Mouse (Mus musculus): ENCODE results near the gene Hirip3. TPM values are rescaled to one million over a fixed set of nuclear protein-coding genes. Genes with fewer than 3 reads are reported as not detected.

Hirip3 gene
- polyA plus RNA-seq, 1 experiment from 2014 or later: 50.7 TPM

- H3K9ac ChIP-seq (replicated peaks): no peak overlapping the region
- H3K4me2 ChIP-seq: no peak overlapping the region
- H3K36me3 ChIP-seq: peaks cover 95% of the 10 kb centered on the region
- H3K4me3 ChIP-seq (replicated peaks): no peak overlapping the region
- H3K27me3 ChIP-seq: peaks cover 6% of the 10 kb centered on the region; the same call in 1 of the 2 replicates
- 83% methylated on average over 3 of the region's 3 CpGs for WGBS
- no peak for ATAC-seq (ENCODE audit: insufficient number of reproducible peaks, insufficient read depth, low FRiP score, low TSS enrichment, low read depth)
- no peak overlapping the region for H3K27ac ChIP-seq
- peaks cover 2% of the 10 kb centered on the region; the same call in 1 of the 2 replicates for H3K4me1 ChIP-seq (replicated peaks)
- no peaks in the 10 kb centered on the region for H3K9me3 ChIP-seq
Observed at GRCm38 (mm10) chr7:126855641-126856040, 6.1 kb upstream of the Hirip3 start.

GRCm38 (mm10) chr7:126856741-126857420 is 4.9 kb upstream of the Hirip3 start:
- H3K4me1 ChIP-seq (replicated peaks): peaks cover 9% of the 10 kb centered on the region
- H3K27me3 ChIP-seq: no peaks in the 10 kb centered on the region
- H3K4me2 ChIP-seq: no peak overlapping the region
- H3K9me3 ChIP-seq: no peaks in the 10 kb centered on the region
- 0 out of 2 replicates have a peak overlapping the region, but pooled peaks have one; percentile 34 for H3K9ac ChIP-seq (replicated peaks)
- ATAC-seq (ENCODE audit: insufficient number of reproducible peaks, insufficient read depth, low FRiP score, low TSS enrichment, low read depth): no peak
- H3K4me3 ChIP-seq (replicated peaks): no peak overlapping the region
- H3K36me3 ChIP-seq: peaks cover 88% of the 10 kb centered on the region
- no peak overlapping the region for H3K27ac ChIP-seq
- 75% methylated on average over 9 of the region's 9 CpGs for WGBS

- H3K9ac ChIP-seq (replicated peaks): peak overlapping the region; percentile 68
- no peak overlapping the region for H3K27ac ChIP-seq
- H3K4me2 ChIP-seq: peak overlapping the region; percentile 82
- peaks cover 30% of the 10 kb centered on the region for H3K4me1 ChIP-seq (replicated peaks)
- no peak for ATAC-seq (ENCODE audit: insufficient number of reproducible peaks, insufficient read depth, low FRiP score, low TSS enrichment, low read depth)
- WGBS: 63% methylated on average over 5 of the region's 5 CpGs
- H3K27me3 ChIP-seq: no peaks in the 10 kb centered on the region
- H3K9me3 ChIP-seq: no peaks in the 10 kb centered on the region
- H3K36me3 ChIP-seq: peaks cover 73% of the 10 kb centered on the region
- H3K4me3 ChIP-seq (replicated peaks): peak overlapping the region; percentile 69
Observed at GRCm38 (mm10) chr7:126860987-126861386, 785 bp upstream of the Hirip3 start.

DNA sequence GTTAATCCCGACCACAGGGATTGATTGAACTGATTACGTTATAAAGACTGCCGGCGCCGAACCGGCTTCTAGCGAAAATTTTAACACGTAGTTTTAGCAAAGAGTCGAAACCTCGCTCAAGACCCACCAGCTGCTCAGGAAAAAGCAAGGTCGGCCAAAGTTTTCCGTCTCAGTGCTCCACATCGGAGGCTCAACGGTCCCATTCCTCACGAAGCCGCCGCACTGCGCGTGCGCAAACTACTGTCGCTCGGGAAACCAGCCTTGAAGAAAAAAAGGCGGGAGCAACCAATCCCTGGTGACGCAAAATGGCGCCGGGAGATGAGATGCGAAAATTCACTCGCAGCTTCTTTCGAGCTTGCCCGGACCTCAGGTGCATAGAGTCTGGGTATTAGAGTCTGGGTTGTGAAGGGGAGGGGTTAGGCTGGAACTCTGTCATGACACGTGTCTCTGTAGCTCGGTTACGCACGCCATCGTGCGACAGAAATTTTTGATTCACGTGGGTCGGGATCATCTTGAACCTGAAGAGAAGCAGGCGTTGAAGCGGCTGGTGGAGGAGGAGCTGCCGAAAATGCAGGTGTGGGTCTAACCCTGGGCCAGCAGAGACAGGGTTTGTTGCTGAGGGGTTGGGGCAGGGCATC is 494 bp downstream of the Hirip3 start, which contains the start of gene Ino80e:
Ino80e (minus strand) TSS at position 231 of the 638 bp plus-strand sequence.
- under 1% methylated on average over 41 of the region's 41 CpGs for WGBS

DNA sequence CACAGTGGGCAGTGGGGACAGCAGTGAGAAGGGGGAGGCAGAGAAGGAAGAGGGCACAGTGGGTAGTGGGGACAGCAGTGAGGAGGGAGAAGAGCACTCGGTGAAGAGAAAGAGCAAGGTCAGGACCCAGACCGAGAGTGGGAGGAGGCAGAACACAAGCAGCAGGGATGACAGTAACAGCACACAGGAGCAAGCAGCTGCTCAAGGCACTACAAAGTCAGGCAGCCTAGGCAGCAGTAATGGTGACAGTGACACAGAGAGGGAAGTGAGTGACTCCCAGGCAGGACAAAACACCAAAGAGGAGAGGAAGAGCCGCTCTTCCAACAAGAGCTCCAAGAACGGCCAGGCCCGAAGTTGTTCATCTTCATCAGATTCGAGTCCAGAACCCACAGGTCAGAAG is 2.0 kb downstream of the Hirip3 start:
- peak overlapping the region; percentile 68 for H3K9ac ChIP-seq (replicated peaks)
- H3K4me1 ChIP-seq (replicated peaks): peaks cover 30% of the 10 kb centered on the region
- peaks cover 73% of the 10 kb centered on the region for H3K36me3 ChIP-seq
- no peaks in the 10 kb centered on the region for H3K9me3 ChIP-seq
- no peaks in the 10 kb centered on the region for H3K27me3 ChIP-seq
- H3K4me3 ChIP-seq (replicated peaks): peak overlapping the region; percentile 69
- peak overlapping the region; percentile 89 for H3K27ac ChIP-seq
- H3K4me2 ChIP-seq: peak overlapping the region; percentile 82
- ATAC-seq (ENCODE audit: insufficient number of reproducible peaks, insufficient read depth, low FRiP score, low TSS enrichment, low read depth): no peak
- WGBS: 68% methylated on average over 6 of the region's 6 CpGs

More for the DNA sequence above, 494 bp downstream of the Hirip3 start, which contains the start of gene Ino80e:
- no peaks in the 10 kb centered on the region for H3K9me3 ChIP-seq
- peak within 1 kb of the TSS; percentile 89 for H3K27ac ChIP-seq
- peak within 1 kb of the TSS; percentile 82 for H3K4me2 ChIP-seq
- peak within 1 kb of the TSS; percentile 69 for H3K4me3 ChIP-seq (replicated peaks)
- peaks cover 30% of the 10 kb centered on the region for H3K4me1 ChIP-seq (replicated peaks)
- H3K27me3 ChIP-seq: no peaks in the 10 kb centered on the region
- ATAC-seq (ENCODE audit: insufficient number of reproducible peaks, insufficient read depth, low FRiP score, low TSS enrichment, low read depth): peak; percentile 53
- H3K9ac ChIP-seq (replicated peaks): peak within 1 kb of the TSS; percentile 68
- peaks cover 73% of the 10 kb centered on the region for H3K36me3 ChIP-seq

DNA sequence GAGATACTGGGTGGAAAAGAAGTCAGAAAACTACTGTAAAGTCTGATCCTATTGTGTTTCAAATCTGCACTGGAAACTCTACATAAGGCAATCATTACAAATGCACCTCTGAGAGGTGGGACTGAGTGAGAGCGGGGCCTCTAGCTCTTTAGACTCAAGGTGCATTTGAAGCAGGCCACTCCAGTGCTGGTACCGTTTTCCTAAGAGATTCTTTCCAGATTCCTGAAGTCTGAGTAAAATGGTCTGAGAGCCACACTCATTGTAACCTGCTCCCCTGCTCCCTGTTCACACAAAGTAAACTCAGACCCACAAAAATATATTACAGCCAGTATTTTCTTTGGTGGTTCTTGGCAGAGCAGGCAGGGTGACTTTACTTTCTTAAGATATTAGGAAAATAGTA is 5.8 kb downstream of the Hirip3 start:
- no peak for ATAC-seq (ENCODE audit: insufficient number of reproducible peaks, insufficient read depth, low FRiP score, low TSS enrichment, low read depth)
- Histone ChIP-seq H3K4me3 (replicated peaks) (no peak overlapping the region), H3K27me3 (no peaks in the 10 kb centered on the region), H3K9me3 (no peaks in the 10 kb centered on the region), H3K9ac (replicated peaks) (no peak overlapping the region), H3K27ac (no peak overlapping the region), H3K4me2 (no peak overlapping the region), H3K4me1 (replicated peaks) (peaks cover 20% of the 10 kb centered on the region), H3K36me3 (peaks cover 91% of the 10 kb centered on the region)
- WGBS: 83% methylated on average over 2 of the region's 2 CpGs

DNA sequence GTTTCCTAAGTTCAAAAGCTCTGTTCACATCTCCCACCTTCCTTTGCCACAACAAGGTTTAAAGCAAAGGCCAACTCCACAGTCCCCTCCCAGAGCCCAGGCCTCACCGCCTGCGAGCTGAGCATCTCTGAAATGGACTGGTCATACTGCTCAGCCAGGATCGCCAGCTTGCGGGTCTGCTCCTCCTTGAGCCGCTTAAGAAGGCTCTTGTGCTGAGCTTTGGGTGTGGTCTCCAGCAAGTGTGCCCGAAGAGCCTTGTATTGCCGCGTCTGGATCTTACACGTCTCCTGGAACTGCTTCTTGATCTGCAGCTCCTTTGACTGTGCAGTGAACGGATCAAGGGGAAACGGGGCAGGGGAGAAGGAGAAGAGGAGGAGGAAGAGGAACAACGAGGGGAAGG is 6.2 kb downstream of the Hirip3 start:
- Histone ChIP-seq H3K4me2 (no peak overlapping the region), H3K27ac (no peak overlapping the region), H3K9ac (replicated peaks) (no peak overlapping the region), H3K4me3 (replicated peaks) (no peak overlapping the region), H3K27me3 (no peaks in the 10 kb centered on the region), H3K36me3 (peaks cover 96% of the 10 kb centered on the region), H3K9me3 (no peaks in the 10 kb centered on the region), H3K4me1 (replicated peaks) (peaks cover 15% of the 10 kb centered on the region)
- 86% methylated on average over 12 of the region's 12 CpGs for WGBS
- ATAC-seq (ENCODE audit: insufficient number of reproducible peaks, insufficient read depth, low FRiP score, low TSS enrichment, low read depth): no peak

- Histone ChIP-seq H3K4me1 (replicated peaks) (no peaks in the 10 kb centered on the region), H3K4me2 (no peak overlapping the region), H3K27me3 (no peaks in the 10 kb centered on the region), H3K27ac (no peak overlapping the region), H3K36me3 (peaks cover 99% of the 10 kb centered on the region), H3K9ac (replicated peaks) (no peak overlapping the region), H3K9me3 (no peaks in the 10 kb centered on the region), H3K4me3 (replicated peaks) (no peak overlapping the region)
- 90% methylated on average over 23 of the region's 23 CpGs for WGBS
- ATAC-seq (ENCODE audit: insufficient number of reproducible peaks, insufficient read depth, low FRiP score, low TSS enrichment, low read depth): no peak
Observed at GRCm38 (mm10) chr7:126869780-126870519, 8.2 kb downstream of the Hirip3 start.

- H3K9me3 ChIP-seq: no peaks in the 10 kb centered on the region
- no peaks in the 10 kb centered on the region for H3K4me1 ChIP-seq (replicated peaks)
- WGBS: 98% methylated on average over 2 of the region's 2 CpGs
- ATAC-seq (ENCODE audit: insufficient number of reproducible peaks, insufficient read depth, low FRiP score, low TSS enrichment, low read depth): no peak
- H3K4me2 ChIP-seq: no peak overlapping the region
- no peak overlapping the region for H3K4me3 ChIP-seq (replicated peaks)
- H3K27me3 ChIP-seq: no peaks in the 10 kb centered on the region
- no peak overlapping the region for H3K27ac ChIP-seq
- H3K36me3 ChIP-seq: peaks cover 99% of the 10 kb centered on the region
- H3K9ac ChIP-seq (replicated peaks): peak overlapping the region; percentile 38; the same call in 1 of the 2 replicates
Observed at GRCm38 (mm10) chr7:126870520-126870891, 8.7 kb downstream of the Hirip3 start.

GRCm38 (mm10) chr7:126877239-126877638 is 15.5 kb downstream of the Hirip3 start:
- H3K27ac ChIP-seq: no peak overlapping the region
- no peak overlapping the region for H3K9ac ChIP-seq (replicated peaks)
- no peaks in the 10 kb centered on the region for H3K9me3 ChIP-seq
- no peak for ATAC-seq (ENCODE audit: insufficient number of reproducible peaks, insufficient read depth, low FRiP score, low TSS enrichment, low read depth)
- H3K4me3 ChIP-seq (replicated peaks): no peak overlapping the region
- H3K4me1 ChIP-seq (replicated peaks): peaks cover 15% of the 10 kb centered on the region
- H3K27me3 ChIP-seq: no peaks in the 10 kb centered on the region
- peaks cover 91% of the 10 kb centered on the region for H3K36me3 ChIP-seq
- WGBS: 98% methylated on average over 1 of the region's 1 CpGs
- H3K4me2 ChIP-seq: no peak overlapping the region

DNA sequence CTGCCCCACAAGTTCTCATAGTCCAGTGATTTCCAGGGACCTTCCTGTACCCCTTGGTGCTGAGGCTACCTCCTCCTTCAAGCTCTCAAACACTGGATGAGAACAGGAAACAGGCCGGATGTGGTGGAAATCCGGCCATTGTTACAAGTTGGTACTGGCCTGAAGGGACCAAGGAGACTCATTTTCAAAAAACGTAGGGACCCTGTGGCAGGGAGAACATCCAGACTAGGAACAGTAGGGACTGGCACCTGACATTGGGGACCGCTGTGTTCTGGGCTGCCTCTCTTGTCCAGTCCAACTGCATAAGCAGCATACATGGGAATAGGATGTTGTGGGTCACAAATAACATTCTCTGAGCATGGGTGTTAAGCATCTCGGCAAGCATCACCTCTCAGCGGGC is 19.3 kb downstream of the Hirip3 start:
- 80% methylated on average over 6 of the region's 6 CpGs for WGBS
- H3K27ac ChIP-seq: 0 out of 2 replicates have a peak overlapping the region, but pooled peaks have one; percentile 9

More for the DNA sequence above, 19.3 kb downstream of the Hirip3 start:
- Histone ChIP-seq H3K4me3 (replicated peaks) (peak overlapping the region; percentile 79; the same call in 1 of the 2 replicates), H3K36me3 (peaks cover 53% of the 10 kb centered on the region), H3K9me3 (no peaks in the 10 kb centered on the region), H3K4me1 (replicated peaks) (peaks cover 30% of the 10 kb centered on the region), H3K4me2 (peak overlapping the region; percentile 99), H3K27me3 (no peaks in the 10 kb centered on the region), H3K9ac (replicated peaks) (peak overlapping the region; percentile 76; the same call in 1 of the 2 replicates)
- no peak for ATAC-seq (ENCODE audit: insufficient number of reproducible peaks, insufficient read depth, low FRiP score, low TSS enrichment, low read depth)

All from limb, embryonic 12.5 days (tissue).